Mouse (Mus musculus): ENCODE data around the gene Gm20661. TPM values are rescaled to one million over a fixed set of nuclear protein-coding genes. Genes with fewer than 3 reads are reported as not detected.
A peak's percentile ranks its signal among the peaks of the same experiment; 100 is the strongest.

Gm20661 gene
- polyA plus RNA-seq, 1 experiment from 2014 or later, result 7.2 TPM

DNA sequence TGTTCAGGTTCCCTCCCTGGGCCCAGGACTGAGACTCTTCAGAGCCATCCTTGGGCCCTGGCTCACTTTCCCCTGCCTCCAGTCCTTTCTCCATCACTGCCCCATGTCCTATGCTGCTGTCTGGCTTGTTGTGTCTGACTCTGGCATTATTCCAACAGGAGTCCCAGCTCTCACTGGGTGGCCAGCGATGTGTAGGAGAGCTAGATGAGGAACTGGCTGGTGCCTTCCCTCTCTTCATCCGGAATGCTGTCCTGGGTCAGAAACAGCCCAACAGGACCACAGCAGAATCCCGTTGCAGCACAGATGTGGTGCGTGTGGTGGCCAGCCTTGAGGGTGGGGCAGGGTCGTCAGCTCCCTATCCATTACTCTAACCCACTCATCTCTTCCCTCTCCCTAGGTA is 12.5 kb upstream of the Gm20661 start:
- no peak for ATAC-seq (ENCODE audit: insufficient number of reproducible peaks, insufficient read depth, low FRiP score, low TSS enrichment, low read depth)
- H3K4me2 ChIP-seq, result no peak overlapping the region
- H3K4me3 ChIP-seq, result no peak overlapping the region
- no peak overlapping the region for H3K27ac ChIP-seq
- no peak overlapping the region for H3K9ac ChIP-seq
- 91% methylated on average over 5 of the region's 5 CpGs for WGBS
- no peaks in the 10 kb centered on the region for H3K9me3 ChIP-seq
- H3K4me1 ChIP-seq, result peaks cover 3% of the 10 kb centered on the region; the same call in 1 of the 2 replicates
- no peaks in the 10 kb centered on the region for H3K27me3 ChIP-seq
- H3K36me3 ChIP-seq, result peaks cover 50% of the 10 kb centered on the region

DNA sequence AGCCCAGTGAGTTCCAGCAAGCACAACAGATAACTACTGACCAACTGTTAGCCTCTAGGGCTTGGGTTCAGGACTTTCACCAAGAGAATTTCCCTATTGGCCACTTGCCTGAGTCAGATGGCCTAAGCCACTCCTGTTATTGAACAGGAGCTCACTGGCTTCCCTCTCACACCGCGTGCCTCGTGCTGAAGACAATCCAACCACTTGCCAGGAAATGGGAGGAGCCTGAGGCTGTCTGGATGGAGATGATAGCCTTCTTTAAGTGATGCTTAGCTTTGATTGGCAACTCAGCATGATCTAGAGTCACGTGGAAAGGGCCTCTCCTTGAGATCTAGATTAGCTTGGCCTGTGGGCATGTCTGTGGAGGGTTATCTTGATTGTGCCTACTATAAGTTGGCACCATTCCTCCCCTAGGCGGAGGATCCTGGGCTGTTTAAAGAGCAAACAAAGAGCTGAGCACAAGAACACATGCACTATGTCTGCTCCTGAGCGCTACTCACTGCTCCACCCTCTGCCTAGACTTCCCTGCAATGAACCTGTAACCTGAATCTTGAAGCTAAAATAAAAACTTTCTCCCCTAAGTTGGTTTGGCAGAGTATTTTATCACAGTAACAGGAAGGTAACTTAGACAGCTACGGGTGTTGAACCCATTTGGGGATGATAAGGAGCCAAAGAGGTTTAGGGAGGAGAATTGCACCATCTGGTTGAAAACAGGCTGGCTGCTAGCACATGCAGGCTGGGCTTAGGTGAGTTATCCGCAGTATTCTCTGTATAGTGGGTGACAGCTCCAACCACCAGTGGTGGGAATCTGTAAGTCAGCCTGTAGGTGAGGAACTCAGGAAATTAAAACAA is 10.9 kb upstream of the Gm20661 start:
- no peak overlapping the region for H3K4me3 ChIP-seq

GRCm38 (mm10) chr9:107974491-107975171 is 8.2 kb upstream of the Gm20661 start:
- Histone ChIP-seq H3K9me3 (no peaks in the 10 kb centered on the region), H3K4me2 (no peak overlapping the region), H3K36me3 (peaks cover 33% of the 10 kb centered on the region), H3K4me1 (peaks cover 9% of the 10 kb centered on the region; the same call in 1 of the 2 replicates), H3K27ac (no peak overlapping the region), H3K9ac (no peak overlapping the region), H3K4me3 (no peak overlapping the region), H3K27me3 (no peaks in the 10 kb centered on the region)
- WGBS, result 79% methylated on average over 10 of the region's 10 CpGs
- ATAC-seq (ENCODE audit: insufficient number of reproducible peaks, insufficient read depth, low FRiP score, low TSS enrichment, low read depth), result no peak

More for the DNA sequence above, 10.9 kb upstream of the Gm20661 start:
- no peaks in the 10 kb centered on the region for H3K27me3 ChIP-seq
- H3K27ac ChIP-seq, result 0 out of 2 replicates have a peak overlapping the region, but pooled peaks have one; percentile 16
- ATAC-seq (ENCODE audit: insufficient number of reproducible peaks, insufficient read depth, low FRiP score, low TSS enrichment, low read depth), result no peak; the same call in 1 of the 2 replicates
- WGBS, result 74% methylated on average over 8 of the region's 8 CpGs
- no peak overlapping the region for H3K9ac ChIP-seq
- H3K9me3 ChIP-seq, result no peaks in the 10 kb centered on the region
- peaks cover 9% of the 10 kb centered on the region; the same call in 1 of the 2 replicates for H3K4me1 ChIP-seq
- peaks cover 50% of the 10 kb centered on the region for H3K36me3 ChIP-seq
- no peak overlapping the region for H3K4me2 ChIP-seq

GRCm38 (mm10) chr9:107975399-107976386 is 7.2 kb upstream of the Gm20661 start, which contains the start of gene Uba7:
Gene Uba7, plus strand, starts transcription at chr9:107975505.
- Histone ChIP-seq H3K27ac (0 out of 2 replicates have a peak within 1 kb of the TSS, but pooled peaks have one; percentile 39), H3K9me3 (no peaks in the 10 kb centered on the region), H3K4me2 (no peak within 1 kb of the TSS), H3K4me1 (peaks cover 17% of the 10 kb centered on the region), H3K36me3 (peaks cover 24% of the 10 kb centered on the region), H3K27me3 (no peaks in the 10 kb centered on the region), H3K9ac (peak within 1 kb of the TSS; percentile 40; the same call in 1 of the 2 replicates), H3K4me3 (no peak within 1 kb of the TSS; the same call in 1 of the 2 replicates)
- ATAC-seq (ENCODE audit: insufficient number of reproducible peaks, insufficient read depth, low FRiP score, low TSS enrichment, low read depth), result no peak
- WGBS, result 73% methylated on average over 12 of the region's 12 CpGs

GRCm38 (mm10) chr9:107978815-107979214 is 4.0 kb upstream of the Gm20661 start:
- Histone ChIP-seq H3K9ac (no peak overlapping the region), H3K36me3 (no peaks in the 10 kb centered on the region), H3K27ac (no peak overlapping the region), H3K4me1 (peaks cover 48% of the 10 kb centered on the region), H3K9me3 (no peaks in the 10 kb centered on the region), H3K4me2 (no peak overlapping the region), H3K4me3 (no peak overlapping the region), H3K27me3 (no peaks in the 10 kb centered on the region)
- ATAC-seq (ENCODE audit: insufficient number of reproducible peaks, insufficient read depth, low FRiP score, low TSS enrichment, low read depth), result no peak
- 90% methylated on average over 12 of the region's 12 CpGs for WGBS

GRCm38 (mm10) chr9:107981684-107982605 is 913 bp upstream of the Gm20661 start:
- peak overlapping the region; percentile 80 for H3K4me3 ChIP-seq
- no peaks in the 10 kb centered on the region for H3K36me3 ChIP-seq
- peak overlapping the region; percentile 89 for H3K4me2 ChIP-seq
- H3K9ac ChIP-seq, result peak overlapping the region; percentile 90
- WGBS, result 18% methylated on average over 7 of the region's 7 CpGs
- no peaks in the 10 kb centered on the region for H3K9me3 ChIP-seq
- no peaks in the 10 kb centered on the region for H3K27me3 ChIP-seq
- H3K27ac ChIP-seq, result peak overlapping the region; percentile 100
- H3K4me1 ChIP-seq, result peaks cover 61% of the 10 kb centered on the region
- peak; percentile 46 for ATAC-seq (ENCODE audit: insufficient number of reproducible peaks, insufficient read depth, low FRiP score, low TSS enrichment, low read depth)

DNA sequence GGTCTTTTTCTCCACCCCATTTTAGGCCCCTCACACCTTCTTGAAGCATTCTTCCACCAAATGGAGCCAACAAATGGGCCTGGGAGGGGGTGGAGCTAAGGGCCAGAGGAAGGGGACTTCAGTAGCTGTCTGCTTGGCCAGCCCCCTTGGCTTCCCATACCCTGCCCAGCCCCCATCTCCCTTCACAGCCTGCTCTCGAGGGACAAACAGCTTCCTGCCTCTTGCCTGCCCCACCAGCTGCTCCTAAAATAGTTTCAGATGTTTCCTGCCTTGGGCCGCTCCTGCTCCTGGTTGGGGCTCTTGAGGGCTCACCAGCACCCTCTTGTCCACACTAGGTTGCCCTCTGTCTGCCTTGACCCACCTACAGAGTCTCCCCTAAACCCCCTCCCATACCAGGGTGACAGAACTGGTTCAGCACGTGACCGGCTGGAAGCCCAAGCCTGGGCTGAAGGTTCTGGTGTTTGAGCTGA is 598 bp downstream of the Gm20661 start:
- peak; percentile 43; the same call in 1 of the 2 replicates for ATAC-seq (ENCODE audit: insufficient number of reproducible peaks, insufficient read depth, low FRiP score, low TSS enrichment, low read depth)
- peak overlapping the region; percentile 80 for H3K4me3 ChIP-seq
- 10% methylated on average over 4 of the region's 4 CpGs for WGBS
- no peaks in the 10 kb centered on the region for H3K27me3 ChIP-seq
- H3K4me1 ChIP-seq, result peaks cover 64% of the 10 kb centered on the region
- peak overlapping the region; percentile 100 for H3K27ac ChIP-seq
- no peaks in the 10 kb centered on the region for H3K36me3 ChIP-seq
- peak overlapping the region; percentile 89 for H3K4me2 ChIP-seq
- no peaks in the 10 kb centered on the region for H3K9me3 ChIP-seq
- H3K9ac ChIP-seq, result peak overlapping the region; percentile 90

DNA sequence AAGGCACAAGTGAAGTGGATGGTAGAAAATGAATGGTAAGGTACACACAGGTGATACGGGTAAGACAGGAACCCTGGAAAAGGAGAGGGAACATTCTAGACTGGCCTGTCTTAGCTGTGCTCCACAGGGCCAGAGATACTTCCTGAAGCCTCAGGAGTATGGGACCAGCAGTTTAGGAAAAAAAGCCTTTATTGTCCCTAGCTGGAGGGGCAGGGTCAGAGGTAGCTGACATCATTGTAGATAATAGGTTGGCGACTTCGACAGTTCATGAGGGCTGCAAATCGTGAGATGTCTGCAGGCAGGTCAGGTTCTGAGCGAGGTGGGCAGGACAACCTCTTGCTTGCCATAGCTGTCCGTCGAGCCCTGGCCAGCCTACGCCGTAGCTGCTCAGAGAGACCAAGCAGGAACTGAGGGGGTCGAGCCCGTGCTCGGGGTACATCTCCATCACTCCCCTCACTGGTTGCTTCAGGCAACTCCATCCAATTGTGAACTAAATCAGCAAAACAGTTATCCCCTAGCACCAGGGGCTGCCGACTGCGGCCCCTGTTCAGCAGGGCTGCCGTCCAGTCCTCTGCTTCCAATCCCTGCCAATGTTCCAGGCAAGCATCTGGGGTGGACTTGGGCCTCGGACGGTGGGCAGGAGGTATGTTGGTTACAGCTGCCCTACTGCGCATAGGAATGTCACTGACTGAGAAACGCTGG is 1.3 kb downstream of the Gm20661 start:
- H3K9me3 ChIP-seq, result no peaks in the 10 kb centered on the region
- H3K36me3 ChIP-seq, result no peaks in the 10 kb centered on the region
- H3K27me3 ChIP-seq, result no peaks in the 10 kb centered on the region
- H3K27ac ChIP-seq, result peak overlapping the region; percentile 100
- H3K4me2 ChIP-seq, result peak overlapping the region; percentile 89
- H3K4me3 ChIP-seq, result peak overlapping the region; percentile 80
- peak overlapping the region; percentile 90 for H3K9ac ChIP-seq
- ATAC-seq (ENCODE audit: insufficient number of reproducible peaks, insufficient read depth, low FRiP score, low TSS enrichment, low read depth), result no peak
- WGBS, result 26% methylated on average over 19 of the region's 19 CpGs
- peaks cover 64% of the 10 kb centered on the region for H3K4me1 ChIP-seq

GRCm38 (mm10) chr9:107984754-107985055 is 1.8 kb downstream of the Gm20661 start:
- peak overlapping the region; percentile 90 for H3K9ac ChIP-seq
- peak overlapping the region; percentile 80 for H3K4me3 ChIP-seq
- peaks cover 64% of the 10 kb centered on the region for H3K4me1 ChIP-seq
- WGBS, result 24% methylated on average over 9 of the region's 9 CpGs
- ATAC-seq (ENCODE audit: insufficient number of reproducible peaks, insufficient read depth, low FRiP score, low TSS enrichment, low read depth), result no peak
- H3K9me3 ChIP-seq, result no peaks in the 10 kb centered on the region
- peak overlapping the region; percentile 100 for H3K27ac ChIP-seq
- no peaks in the 10 kb centered on the region for H3K27me3 ChIP-seq
- H3K4me2 ChIP-seq, result peak overlapping the region; percentile 89
- H3K36me3 ChIP-seq, result no peaks in the 10 kb centered on the region
